Mouse (Mus musculus) G1E (cell line): ENCODE measurements around the gene 2310030G06Rik.

ENCODE experiments used
- CTCF ChIP-seq: IDR thresholded peaks from 2 replicates; pipeline ENCODE4 v1.5.1; 2012; ENCODE audit warnings: low read depth, low read length, inconsistent platforms, mixed read lengths
- GATA1 ChIP-seq: IDR thresholded peaks from 2 replicates; pipeline ENCODE4 v1.6.1; 2012; ENCODE audit warnings: borderline replicate concordance, low read length, inconsistent platforms, mixed read lengths
- POLR2AphosphoS5 ChIP-seq: IDR thresholded peaks from 2 replicates; pipeline ENCODE4 v1.6.1; 2012; ENCODE audit warnings: low read depth, low read length, inconsistent platforms; ENCODE audit not compliant: insufficient replicate concordance
- TAL1 ChIP-seq: conservative IDR thresholded peaks from 2 replicates; pipeline ENCODE4 v1.6.1; 2012; ENCODE audit warnings: low read depth, low read length, inconsistent platforms, mixed read lengths

GRCm38 (mm10) chr9:50753947-50754346 is 7.6 kb upstream of the 2310030G06Rik start:
- TF ChIP-seq CTCF (no peak), POLR2AphosphoS5 (no peak), GATA1 (no peak), TAL1 (no peak)
